Mouse (Mus musculus): ENCODE measurements around the gene Crygc. TPM values are rescaled to one million over a fixed set of nuclear protein-coding genes. Genes with fewer than 3 reads are reported as not detected.
A peak's percentile ranks its signal among the peaks of the same experiment; 100 is the strongest.

Gene Crygc
- total RNA-seq (2021), result not detected
- long read RNA-seq, experiment 1, result 0 reads
- long read RNA-seq, experiment 2, result 0 reads

- DNase-seq (ENCODE audit: low spot score in 2 of 2), result no peak
Measured at GRCm38 (mm10) chr1:65073589-65073988, at the start of gene Crygc. TSS of gene Crygc (minus strand) at chr1:65073689.

- peak; percentile 12 to 39 for DNase-seq (ENCODE audit: low spot score in 2 of 2)
Measured at GRCm38 (mm10) chr1:65122574-65123372, 49.3 kb upstream of the Crygc start, which contains the start of gene D630023F18Rik. TSS of gene D630023F18Rik (minus strand) at chr1:65123214.

- no peak for DNase-seq (ENCODE audit: low spot score in 2 of 2)
Measured at GRCm38 (mm10) chr1:65119438-65119837, 45.9 kb upstream of the Crygc start, which contains the start of gene Gm28845. TSS of gene Gm28845 (minus strand) at chr1:65119558.

DNA sequence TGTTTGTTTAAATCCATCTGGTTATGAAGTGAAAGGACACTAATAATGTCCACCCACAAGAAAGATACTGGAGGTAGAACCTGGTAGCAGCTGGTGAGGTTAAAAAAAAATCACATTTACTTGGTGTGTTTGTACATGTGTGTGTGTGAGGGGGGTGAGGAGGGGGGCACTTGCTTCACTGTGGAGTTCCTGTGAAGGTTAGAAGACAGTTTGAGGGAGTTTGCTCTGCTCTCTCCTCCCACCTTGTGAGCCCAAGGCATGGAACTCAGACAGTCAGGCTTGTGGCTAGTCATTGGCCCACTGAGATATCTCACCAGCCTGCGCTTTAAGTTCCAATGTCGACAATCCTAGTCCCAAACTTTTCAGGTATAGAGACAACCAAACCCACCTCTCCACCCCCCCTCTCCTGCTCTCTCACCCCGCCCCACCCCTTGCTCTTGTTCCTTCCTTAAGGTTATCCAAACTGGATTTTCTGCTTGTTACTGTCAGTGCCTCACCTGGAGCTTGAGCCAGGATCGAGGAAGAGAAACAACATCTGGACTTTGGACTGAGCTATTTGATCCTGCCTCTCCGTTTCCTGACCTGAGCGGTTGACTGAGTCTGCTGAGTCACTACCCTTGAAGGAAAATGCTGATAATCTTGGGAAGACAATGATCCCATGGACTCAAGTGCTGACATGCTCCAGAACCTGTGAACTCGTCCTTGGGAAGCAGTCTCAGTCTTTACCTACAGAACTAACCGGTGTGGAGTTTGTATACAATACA is 44.8 kb upstream of the Crygc start:
- no peak for DNase-seq (ENCODE audit: low spot score in 2 of 2)

- no peak for DNase-seq (ENCODE audit: low spot score in 2 of 2)
Measured at GRCm38 (mm10) chr1:65113536-65114172, 40.2 kb upstream of the Crygc start.

- no peak for DNase-seq (ENCODE audit: low spot score in 2 of 2)
Measured at GRCm38 (mm10) chr1:65112807-65113196, 39.3 kb upstream of the Crygc start.

DNA sequence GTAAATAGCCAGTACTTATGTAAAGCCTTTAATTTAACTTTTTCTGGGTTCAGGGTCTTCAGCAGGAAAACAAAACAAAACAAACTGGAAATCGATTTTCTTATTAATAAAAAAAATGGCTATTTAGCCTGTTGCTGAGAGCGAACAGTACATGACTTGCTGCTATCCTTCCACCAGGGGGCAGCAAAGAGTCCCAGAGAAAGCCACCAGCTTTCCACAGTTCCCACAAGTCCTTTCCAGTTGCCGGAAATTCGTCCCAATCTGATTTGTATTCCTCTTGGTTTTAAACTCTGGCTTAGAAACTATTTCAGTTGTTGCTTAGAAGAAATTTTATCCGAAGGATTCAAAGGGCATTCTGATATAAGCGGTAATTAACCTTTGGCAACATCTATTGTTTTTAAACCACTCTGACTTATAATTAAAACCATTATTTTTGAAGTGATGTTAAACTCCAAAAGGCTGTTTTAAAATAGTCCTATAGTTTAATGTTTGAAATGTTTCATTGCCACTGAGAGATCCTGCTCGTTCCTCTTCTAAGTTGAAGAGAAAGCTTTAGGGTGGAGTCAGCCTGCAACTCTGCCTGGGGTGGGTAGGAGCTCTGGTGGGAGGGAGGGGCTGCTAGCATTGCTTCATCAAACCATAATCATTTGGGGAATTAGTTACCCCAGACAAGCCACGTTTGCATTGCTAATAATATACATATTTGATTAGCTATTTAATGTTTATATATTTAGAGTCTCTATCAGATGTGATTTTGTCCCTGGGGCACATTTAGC is 38.7 kb upstream of the Crygc start:
- DNase-seq (ENCODE audit: low spot score in 2 of 2), result peak; percentile 75 to 76

- DNase-seq (ENCODE audit: low spot score in 2 of 2), result no peak
Measured at GRCm38 (mm10) chr1:65109756-65110435, 36.4 kb upstream of the Crygc start.

- DNase-seq (ENCODE audit: low spot score in 2 of 2), result no peak
Measured at GRCm38 (mm10) chr1:65109196-65109595, 35.7 kb upstream of the Crygc start.

DNA sequence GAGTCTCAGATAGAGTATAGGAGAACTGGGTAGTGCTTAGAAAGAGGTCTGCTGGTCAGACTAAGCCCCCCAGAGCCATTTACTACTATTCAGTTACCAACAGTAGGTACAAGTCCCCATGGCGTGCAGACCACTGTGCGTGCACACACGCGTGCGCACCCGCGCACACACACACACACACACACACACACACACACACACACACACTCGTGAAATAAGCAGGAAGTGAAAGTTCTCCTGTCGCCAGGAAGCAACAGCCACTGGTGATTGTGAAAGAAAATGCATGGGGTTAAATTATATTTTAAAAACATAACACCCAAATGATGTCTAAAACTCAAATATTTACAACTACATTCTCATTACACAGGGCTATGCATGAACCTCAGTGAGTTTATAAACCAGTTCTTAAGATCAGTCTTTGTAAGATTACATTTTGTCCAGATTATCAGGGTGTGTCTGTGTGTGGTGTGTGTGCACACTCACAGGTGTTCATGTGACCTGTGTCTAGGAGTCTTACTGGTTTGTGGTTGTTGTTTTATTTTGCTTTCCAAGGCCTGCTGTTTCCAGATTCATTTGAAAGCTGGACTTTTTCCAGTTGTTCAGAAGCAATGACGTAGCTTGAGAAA is 34.3 kb upstream of the Crygc start:
- DNase-seq (ENCODE audit: low spot score in 2 of 2), result no peak

GRCm38 (mm10) chr1:65103273-65103672 is 29.8 kb upstream of the Crygc start, which contains the start of gene Cryga:
TSS of gene Cryga (minus strand) at chr1:65103373.
- no peak for DNase-seq (ENCODE audit: low spot score in 2 of 2)

DNA sequence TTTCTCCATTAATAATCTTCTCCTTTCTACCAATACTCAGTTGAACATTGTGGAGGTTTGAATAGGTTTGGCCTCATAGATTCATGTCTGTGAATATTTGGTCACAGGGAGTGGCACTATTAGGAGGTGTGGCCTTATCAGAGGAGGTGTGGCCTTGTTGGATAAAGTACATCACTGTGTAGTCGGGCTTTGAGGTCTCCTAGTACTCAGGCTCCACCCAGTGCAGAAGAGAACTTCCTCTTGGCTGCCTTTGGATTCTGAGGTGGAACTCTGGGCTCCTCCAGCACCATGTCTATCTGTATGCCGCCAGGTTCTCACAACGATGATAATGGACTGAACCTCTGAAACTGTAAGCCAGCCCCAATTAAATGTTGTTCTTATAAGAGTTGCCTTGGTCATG is 23.5 kb upstream of the Crygc start:
- DNase-seq (ENCODE audit: low spot score in 2 of 2), result no peak

DNA sequence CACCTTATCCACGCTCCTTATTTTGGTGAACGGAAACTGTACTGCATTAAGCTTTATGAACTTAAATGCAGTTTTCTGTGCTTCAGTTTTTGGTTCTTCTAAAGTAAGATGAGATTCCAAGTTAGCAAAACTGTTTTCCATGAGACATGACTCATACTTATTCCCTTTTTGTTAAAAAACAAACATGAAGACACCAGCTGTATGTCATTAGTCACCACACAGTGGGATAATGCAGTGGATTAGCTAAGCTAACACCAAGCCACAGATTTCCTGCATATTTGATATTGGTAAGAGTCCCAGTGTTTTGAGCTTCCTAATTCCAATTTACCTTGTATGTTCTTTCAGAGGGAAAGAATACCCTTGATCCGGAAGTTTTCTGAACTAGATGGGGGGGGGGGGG is 18.1 kb upstream of the Crygc start:
- no peak for DNase-seq (ENCODE audit: low spot score in 2 of 2)

GRCm38 (mm10) chr1:65090370-65090769 is 16.9 kb upstream of the Crygc start:
- no peak for DNase-seq (ENCODE audit: low spot score in 2 of 2)

GRCm38 (mm10) chr1:65088567-65089356 is 15.3 kb upstream of the Crygc start:
- no peak for DNase-seq (ENCODE audit: low spot score in 2 of 2)

GRCm38 (mm10) chr1:65082188-65082587 is 8.7 kb upstream of the Crygc start, which contains the start of gene Crygb:
TSS of gene Crygb (minus strand) at chr1:65082288.
- no peak for DNase-seq (ENCODE audit: low spot score in 2 of 2)

GRCm38 (mm10) chr1:65075607-65076006 is 2.1 kb upstream of the Crygc start:
- DNase-seq (ENCODE audit: low spot score in 2 of 2), result no peak

- no peak for DNase-seq (ENCODE audit: low spot score in 2 of 2)
Measured at GRCm38 (mm10) chr1:65067842-65068241, 5.6 kb downstream of the Crygc start.

- DNase-seq (ENCODE audit: low spot score in 2 of 2), result no peak
Measured at GRCm38 (mm10) chr1:65064201-65064600, 9.3 kb downstream of the Crygc start.

All from left cerebral cortex, adult 18-20 months (tissue).